Mouse (Mus musculus) kidney, postnatal 0 days (tissue): ENCODE data around the gene Man2b2. TPM values are rescaled to one million over a fixed set of nuclear protein-coding genes. Genes with fewer than 3 reads are reported as not detected.
A peak's percentile ranks its signal among the peaks of the same experiment; 100 is the strongest.

ENCODE experiments used
- ATAC-seq: fragments of 200-750 bp; cut with Nextera tagmentation; replicated peaks from 2 replicates; pipeline ENCODE4 v1.8.0; 2017; ENCODE audit warnings: low read depth, moderate number of reproducible peaks, moderate TSS enrichment, moderate library complexity; ENCODE audit not compliant: low FRiP score
- DNase-seq: peaks from one replicate; pipeline ENCODE4 v3.0.0-alpha.2; 2016; ENCODE audit warnings: low spot score
- H3K27ac ChIP-seq: fragments of 300-500 bp; sonication (generic); 2 replicates; pipeline ENCODE4 v1.5.1; 2014; ENCODE audit warnings: mild to moderate bottlenecking
- H3K27me3 ChIP-seq: fragments of 300-500 bp; sonication (generic); 2 replicates; pipeline ENCODE4 v1.6.1; 2014; ENCODE audit warnings: low read length, mixed read lengths; ENCODE audit not compliant: insufficient read depth
- H3K36me3 ChIP-seq: fragments of 300-500 bp; sonication (generic); 2 replicates; pipeline ENCODE4 v1.6.1; 2014; ENCODE audit warnings: low read length, mixed read lengths; ENCODE audit not compliant: insufficient read depth
- H3K4me1 ChIP-seq: fragments of 300-500 bp; sonication (generic); replicated peaks from 2 replicates; pipeline ENCODE4 v1.6.1; 2014; ENCODE audit warnings: antibody characterized with exemption, low read length, mixed read lengths; ENCODE audit not compliant: insufficient read depth
- H3K4me2 ChIP-seq: fragments of 300-500 bp; sonication (generic); 2 replicates; pipeline ENCODE4 v1.6.1; 2014; ENCODE audit warnings: mild to moderate bottlenecking, low read length, moderate library complexity, mixed read lengths
- H3K4me3 ChIP-seq: fragments of 300-500 bp; sonication (generic); replicated peaks from 2 replicates; pipeline ENCODE4 v1.5.1; 2014; ENCODE audit warnings: low read depth, low read length
- H3K9ac ChIP-seq: fragments of 300-500 bp; sonication (generic); 2 replicates; pipeline ENCODE4 v1.6.1; 2014; ENCODE audit warnings: low read depth, low read length
- H3K9me3 ChIP-seq: fragments of 300-500 bp; sonication (generic); replicated peaks from 2 replicates; pipeline ENCODE4 v1.6.1; 2016; ENCODE audit warnings: low read length, inconsistent platforms, mixed read lengths
- CTCF ChIP-seq: IDR thresholded peaks from 2 replicates; pipeline ENCODE4 v1.5.1; 2016; ENCODE audit warnings: antibody characterized with exemption, low read depth, mild to moderate bottlenecking, moderate library complexity
- WGBS: fragments of 180-500 bp; shearing (Covaris S2); extraction: QIAGEN DNeasy Blood & Tissue Kit; methylation state at CpG from one replicate; pipeline ENCODE4 v1.1.7; 2014; 5-methylcytosine and 5-hydroxymethylcytosine counted together
- polyA plus RNA-seq: library from polyadenylated mRNA; unstranded; fragments of >200 nt; fragmentation: Nextera tagmentation; extraction: Ambion mirVana; gene quantifications from 2 replicates; pipeline ENCODE4 v1.2.1, GENCODE M21; 2015

The Man2b2 gene
- polyA plus RNA-seq, 1 experiment from 2014 or later, result 16.5 TPM

DNA sequence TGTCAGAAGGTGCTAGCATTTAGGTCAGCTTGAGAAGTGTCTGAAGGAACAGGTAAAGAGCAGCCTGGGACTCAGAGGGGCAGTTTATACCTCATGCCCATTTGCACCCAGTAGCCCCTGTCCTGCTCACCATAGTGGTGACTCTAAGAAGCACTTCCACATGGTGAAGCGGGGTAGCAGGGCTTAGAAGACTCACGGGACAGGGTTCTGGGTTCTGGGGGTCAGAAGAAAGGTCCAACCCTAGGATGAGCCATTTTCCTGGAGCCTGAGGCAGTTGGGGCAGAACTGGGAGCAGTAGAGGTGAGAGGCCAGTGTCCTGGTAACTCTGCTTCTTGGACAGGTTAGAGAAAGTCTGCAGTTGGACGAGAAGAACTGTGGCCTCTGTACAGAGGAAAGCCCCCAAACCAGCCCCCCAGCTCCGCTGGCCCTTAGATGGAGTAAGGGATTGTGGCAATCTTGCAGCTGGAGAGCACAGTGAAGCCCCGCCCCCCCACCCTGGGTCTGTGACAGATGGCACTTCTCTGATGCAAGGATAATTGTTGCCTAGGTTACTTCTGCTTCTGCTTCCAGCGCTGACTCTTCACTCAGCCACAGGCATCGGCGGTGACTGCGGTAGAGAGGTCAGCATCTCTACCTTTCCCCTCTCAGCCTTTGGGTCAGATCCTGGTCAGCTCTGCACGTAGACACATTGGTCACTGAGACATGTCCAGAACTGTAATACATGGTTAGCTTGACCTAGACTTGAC lies 63.3 kb downstream of the Man2b2 start:
- Histone ChIP-seq H3K4me1 (no peaks in the 10 kb centered on the region), H3K27ac (no peak overlapping the region), H3K27me3 (no peaks in the 10 kb centered on the region), H3K4me2 (no peak overlapping the region), H3K9ac (no peak overlapping the region), H3K4me3 (no peak overlapping the region), H3K9me3 (no peaks in the 10 kb centered on the region), H3K36me3 (no peaks in the 10 kb centered on the region)
- TF ChIP-seq CTCF, result no peak
- no peak for ATAC-seq
- peak; percentile 34 for DNase-seq
- WGBS, result 32% methylated on average over 9 of the region's 10 CpGs

DNA sequence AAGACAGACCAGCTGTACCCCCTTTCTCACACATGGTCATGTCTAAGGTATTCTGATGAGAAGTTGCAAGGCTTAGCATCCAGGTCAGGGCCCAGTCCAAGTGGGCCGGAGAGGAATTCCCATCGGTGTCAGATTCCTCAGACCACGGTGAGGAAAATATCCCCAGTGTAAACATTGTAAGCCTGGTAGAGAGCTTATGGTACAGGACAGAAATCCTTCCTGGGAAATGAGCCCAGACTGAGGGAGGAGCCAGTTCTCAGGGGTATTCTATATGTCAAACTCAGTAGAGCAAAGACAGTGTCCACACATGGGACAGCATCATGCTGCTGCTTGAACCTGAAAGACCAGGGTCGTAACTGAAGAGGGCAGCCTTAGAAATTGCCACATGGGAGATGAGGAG lies 70.6 kb downstream of the Man2b2 start:
- Histone ChIP-seq H3K9ac (no peak overlapping the region), H3K4me2 (no peak overlapping the region), H3K4me3 (no peak overlapping the region), H3K4me1 (no peaks in the 10 kb centered on the region), H3K36me3 (no peaks in the 10 kb centered on the region), H3K9me3 (no peaks in the 10 kb centered on the region), H3K27ac (no peak overlapping the region), H3K27me3 (no peaks in the 10 kb centered on the region)
- TF ChIP-seq CTCF, result no peak
- 0 out of 2 replicates have a peak, but pooled peaks have one; percentile 21 for ATAC-seq
- DNase-seq, result no peak
- WGBS, result 26% methylated on average over 4 of the region's 4 CpGs

GRCm38 (mm10) chr5:36757033-36757432 lies 73.4 kb downstream of the Man2b2 start:
- ATAC-seq, result no peak
- Histone ChIP-seq H3K9me3 (no peaks in the 10 kb centered on the region), H3K4me3 (no peak overlapping the region), H3K4me1 (no peaks in the 10 kb centered on the region), H3K27me3 (no peaks in the 10 kb centered on the region), H3K4me2 (no peak overlapping the region), H3K9ac (no peak overlapping the region), H3K36me3 (no peaks in the 10 kb centered on the region), H3K27ac (no peak overlapping the region)
- DNase-seq, result peak; percentile 31
- peak; percentile 66 for TF ChIP-seq CTCF
- 69% methylated on average over 5 of the region's 5 CpGs for WGBS

Other genes with a start within 250 kb of the Man2b2 start
- 39.7 and 41.6 TPM in 2 replicates for gene Tbc1d14, start 237.4 kb downstream of the Man2b2 start, polyA plus RNA-seq
- 19.8 and 19.9 TPM in 2 replicates for gene D5Ertd579e, start 134.6 kb downstream of the Man2b2 start, polyA plus RNA-seq
- gene Bloc1s4, start 82.0 kb downstream of the Man2b2 start, polyA plus RNA-seq, result 31.1 and 33.7 TPM in 2 replicates
- 513 and 542 TPM in 2 replicates for gene Mrfap1, start 33.9 kb downstream of the Man2b2 start, polyA plus RNA-seq
- 0.04 and 0.11 TPM in 2 replicates for gene Ppp2r2c, start 37.9 kb upstream of the Man2b2 start, polyA plus RNA-seq
- 14.2 and 14.8 TPM in 2 replicates for gene Wfs1, start 158.6 kb upstream of the Man2b2 start, polyA plus RNA-seq